Mouse (Mus musculus): ENCODE data around the gene Luzp1.

DNA sequence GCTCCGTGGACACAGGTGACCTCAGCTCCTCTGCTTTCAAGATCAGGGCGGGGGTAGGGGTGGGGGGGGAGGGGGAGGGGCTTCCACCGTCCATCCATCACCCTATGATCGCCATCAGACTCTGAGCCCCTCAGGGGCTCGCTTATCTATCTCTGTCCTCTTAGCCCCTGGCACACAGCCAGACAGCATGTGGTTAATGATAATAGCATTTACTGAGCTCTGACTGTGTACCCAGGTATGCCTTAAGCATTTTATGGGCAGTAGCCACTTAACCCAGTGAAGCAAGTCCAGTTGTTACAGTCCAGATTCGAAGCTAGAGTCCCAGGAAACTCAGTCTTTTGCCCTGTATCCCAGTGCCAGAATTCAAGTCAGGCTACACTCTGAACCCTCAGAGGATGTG lies 18.0 kb upstream of the Luzp1 start:
- no peak for TF ChIP-seq CTCF (IDR thresholded peaks at IDR 0.05; ENCODE audit: extremely low read depth, insufficient read depth, insufficient read length, insufficient replicate concordance)
- TF ChIP-seq POLR2A (IDR thresholded peaks at IDR 0.05; ENCODE audit: low read depth, low read length) = no peak

All from spleen, adult 2 months (tissue).